Mouse (Mus musculus) gastrocnemius, postnatal 4 days (tissue): ENCODE measurements at regions not wholly inside any gene's neighbourhood (a gene's known extent, or its start where the extent isn't known, plus 50 kb on each side); places are given as distances from the start of the nearest gene placed in this dataset.

Source experiments
- DNase-seq, 2 experiments: peaks; one replicate each; pipeline ENCODE4 v3.0.0; 2021 to 2022; ENCODE audit warnings: low spot score in 2 of 2, mixed read lengths in 2 of 2

GRCm38 (mm10) chrX:98375437-98375836, 226.9 kb downstream of the Ar start:
- DNase-seq = no peak

GRCm38 (mm10) chrX:98380247-98380905, 231.8 kb downstream of the Ar start:
- peak; percentile 21 to 39 for DNase-seq

- no peak for DNase-seq
Measured at GRCm38 (mm10) chrX:98384017-98384416, 235.4 kb downstream of the Ar start.

- DNase-seq = no peak
Measured at GRCm38 (mm10) chrX:98392376-98392775, 243.8 kb downstream of the Ar start.

GRCm38 (mm10) chrX:98409090-98409489, 260.5 kb downstream of the Ar start:
- no peak for DNase-seq

GRCm38 (mm10) chrX:98419437-98419836, 270.9 kb downstream of the Ar start:
- no peak for DNase-seq

- no peak for DNase-seq
Measured at GRCm38 (mm10) chrX:98452026-98452425, 303.5 kb downstream of the Ar start.

- no peak for DNase-seq
Measured at GRCm38 (mm10) chrX:98476473-98477254, 328.1 kb downstream of the Ar start.
